Mouse (Mus musculus) midbrain, postnatal 0 days (tissue): ENCODE measurements around the gene Cit. TPM values are rescaled to one million over a fixed set of nuclear protein-coding genes. Genes with fewer than 3 reads are reported as not detected.

Experiments
- ATAC-seq: fragments of 200-750 bp; cut with Nextera tagmentation; 2 replicates; pipeline ENCODE4 v1.8.0; 2017; ENCODE audit warnings: moderate number of reproducible peaks, mild to moderate bottlenecking, moderate TSS enrichment, moderate library complexity; ENCODE audit not compliant: low FRiP score
- DNase-seq: peaks from one replicate; pipeline ENCODE4 v3.0.0-alpha.2; 2015; ENCODE audit warnings: low spot score
- H3K27ac ChIP-seq: fragments of 300-500 bp; sonication (generic); 2 replicates; pipeline ENCODE4 v1.5.1; 2014; ENCODE audit warnings: low read depth, mild to moderate bottlenecking, low read length, mixed read lengths
- H3K27me3 ChIP-seq: fragments of 300-500 bp; sonication (generic); 2 replicates; pipeline ENCODE4 v1.6.1; 2014; ENCODE audit warnings: low read length, control low read depth, mixed read lengths; ENCODE audit not compliant: insufficient read depth
- H3K36me3 ChIP-seq: fragments of 300-500 bp; sonication (generic); 2 replicates; pipeline ENCODE4 v1.6.1; 2014; ENCODE audit warnings: low read length, control low read depth, mixed read lengths; ENCODE audit not compliant: insufficient read depth
- H3K4me1 ChIP-seq: fragments of 300-500 bp; sonication (generic); 2 replicates; pipeline ENCODE4 v1.6.1; 2014; ENCODE audit warnings: mild to moderate bottlenecking, control low read depth, antibody characterized with exemption, low read length, mixed read lengths; ENCODE audit not compliant: insufficient read depth
- H3K4me2 ChIP-seq: fragments of 300-500 bp; sonication (generic); 2 replicates; pipeline ENCODE4 v1.6.1; 2014; ENCODE audit warnings: low read depth, mild to moderate bottlenecking, low read length, mixed read lengths; ENCODE audit not compliant: poor library complexity, severe bottlenecking
- H3K4me3 ChIP-seq: fragments of 300-500 bp; sonication (generic); 2 replicates; pipeline ENCODE4 v1.5.1; 2014; ENCODE audit warnings: low read depth, mild to moderate bottlenecking, low read length, moderate library complexity
- H3K9ac ChIP-seq: fragments of 300-500 bp; sonication (generic); replicated peaks from 2 replicates; pipeline ENCODE4 v1.6.1; 2014; ENCODE audit warnings: mild to moderate bottlenecking, low read length, moderate library complexity, mixed read lengths; ENCODE audit not compliant: poor library complexity, severe bottlenecking
- H3K9me3 ChIP-seq: fragments of 300-500 bp; sonication (generic); 2 replicates; pipeline ENCODE4 v1.6.1; 2016; ENCODE audit warnings: low read length, control low read depth
- CTCF ChIP-seq: IDR thresholded peaks from 2 replicates; pipeline ENCODE4 v1.5.1; 2016; ENCODE audit warnings: antibody characterized with exemption, mild to moderate bottlenecking
- WGBS: fragments of 180-500 bp; shearing (Covaris S2); extraction: QIAGEN DNeasy Blood & Tissue Kit; methylation state at CpG from one replicate; pipeline ENCODE4 v1.1.7; 2014; 5-methylcytosine and 5-hydroxymethylcytosine counted together
- polyA plus RNA-seq: library from polyadenylated mRNA; unstranded; fragments of >200 nt; fragmentation: Nextera tagmentation; extraction: Ambion mirVana; gene quantifications from 2 replicates; pipeline ENCODE4 v1.2.1, GENCODE M21; 2015
- total RNA-seq: library from RNA; depleted of rRNA; stranded (reverse); fragments of >200 nt; gene quantifications from 2 replicates; pipeline ENCODE4 v1.2.3, GENCODE M21; 2014

Gene Cit
- total and polyA plus RNA-seq, 2 experiments from 2014 or later: 34.7 to 35.9 TPM

DNA sequence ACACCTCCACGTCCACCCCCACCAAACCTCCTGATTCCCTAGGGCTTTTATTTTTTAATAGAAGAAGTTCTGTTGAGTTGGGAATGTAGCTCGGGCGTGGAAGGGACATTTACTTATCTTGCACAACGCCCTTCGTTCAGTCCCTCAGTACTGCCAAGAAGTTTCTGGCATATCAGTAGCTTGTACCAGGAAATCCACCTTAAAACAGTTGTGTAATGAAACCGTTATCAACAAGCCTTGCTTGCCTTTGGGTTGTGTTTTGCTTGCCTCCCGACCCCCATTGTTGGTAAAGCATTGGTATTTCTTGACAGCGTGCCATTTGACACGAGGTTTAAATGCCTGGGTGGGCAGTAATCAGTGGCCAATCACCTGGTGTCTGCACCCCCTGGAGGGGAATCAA is 39.4 kb downstream of the Cit start:
- Histone ChIP-seq H3K4me1 (no peaks in the 10 kb centered on the region), H3K9me3 (no peaks in the 10 kb centered on the region), H3K27me3 (no peaks in the 10 kb centered on the region), H3K4me3 (no peak overlapping the region), H3K36me3 (no peaks in the 10 kb centered on the region), H3K9ac (no peak overlapping the region), H3K27ac (no peak overlapping the region), H3K4me2 (no peak overlapping the region)
- no peak for TF ChIP-seq CTCF
- WGBS: 94% methylated on average over 9 of the region's 9 CpGs
- DNase-seq (no peak), ATAC-seq (no peak)

DNA sequence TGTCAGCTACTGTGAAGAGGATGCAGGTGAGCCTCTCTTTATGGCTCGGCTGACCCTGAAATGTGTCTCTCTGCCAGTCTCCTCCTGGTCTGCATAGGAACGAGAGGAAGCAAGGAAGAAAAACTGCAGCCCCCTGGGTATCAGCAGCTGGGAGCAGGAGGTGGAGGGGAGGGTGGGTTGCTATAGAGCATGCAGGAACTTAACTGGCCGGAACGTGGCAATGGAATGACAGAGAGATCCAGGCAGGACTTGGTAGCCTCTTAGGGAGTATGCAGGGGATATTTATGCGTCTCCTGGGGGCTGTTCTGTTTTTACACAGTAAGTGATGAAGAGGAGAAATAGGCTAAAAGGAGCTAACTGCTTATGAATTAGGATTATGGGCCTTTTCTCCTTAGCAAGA is 48.7 kb downstream of the Cit start:
- DNase-seq (no peak), ATAC-seq (no peak)
- no peak overlapping the region for H3K4me2 ChIP-seq
- no peak overlapping the region for H3K9ac ChIP-seq
- H3K36me3 ChIP-seq: no peaks in the 10 kb centered on the region
- TF ChIP-seq CTCF: no peak
- H3K9me3 ChIP-seq: no peaks in the 10 kb centered on the region
- H3K27me3 ChIP-seq: no peaks in the 10 kb centered on the region
- no peak overlapping the region for H3K27ac ChIP-seq
- WGBS: 71% methylated on average over 5 of the region's 5 CpGs
- no peak overlapping the region for H3K4me3 ChIP-seq
- no peaks in the 10 kb centered on the region for H3K4me1 ChIP-seq

DNA sequence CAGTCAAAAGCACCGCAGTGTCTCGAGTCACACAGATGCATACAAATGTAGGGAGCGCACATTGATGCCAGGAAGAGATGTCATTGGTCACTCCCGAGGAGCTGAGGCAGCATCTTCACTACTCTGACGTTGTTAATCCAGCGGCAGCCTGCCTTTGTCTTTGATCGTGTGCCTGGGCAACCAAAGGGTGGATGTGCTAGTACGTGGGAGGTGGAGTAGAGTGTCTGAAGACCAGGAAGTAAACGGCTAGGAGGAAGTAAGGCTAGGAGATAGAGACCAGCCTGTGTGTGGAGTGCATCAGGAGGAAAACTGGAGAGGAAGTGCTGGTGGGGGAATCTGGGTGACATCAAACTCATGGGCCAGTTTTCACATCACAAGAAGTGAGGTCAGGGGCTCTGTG is 52.0 kb downstream of the Cit start:
- Histone ChIP-seq H3K27me3 (no peaks in the 10 kb centered on the region), H3K4me1 (no peaks in the 10 kb centered on the region), H3K9ac (no peak overlapping the region), H3K4me3 (no peak overlapping the region), H3K9me3 (no peaks in the 10 kb centered on the region), H3K27ac (no peak overlapping the region), H3K36me3 (no peaks in the 10 kb centered on the region), H3K4me2 (no peak overlapping the region)
- peak; percentile 28 for DNase-seq
- no peak for TF ChIP-seq CTCF
- WGBS: 50% methylated on average over 9 of the region's 9 CpGs
- no peak for ATAC-seq

DNA sequence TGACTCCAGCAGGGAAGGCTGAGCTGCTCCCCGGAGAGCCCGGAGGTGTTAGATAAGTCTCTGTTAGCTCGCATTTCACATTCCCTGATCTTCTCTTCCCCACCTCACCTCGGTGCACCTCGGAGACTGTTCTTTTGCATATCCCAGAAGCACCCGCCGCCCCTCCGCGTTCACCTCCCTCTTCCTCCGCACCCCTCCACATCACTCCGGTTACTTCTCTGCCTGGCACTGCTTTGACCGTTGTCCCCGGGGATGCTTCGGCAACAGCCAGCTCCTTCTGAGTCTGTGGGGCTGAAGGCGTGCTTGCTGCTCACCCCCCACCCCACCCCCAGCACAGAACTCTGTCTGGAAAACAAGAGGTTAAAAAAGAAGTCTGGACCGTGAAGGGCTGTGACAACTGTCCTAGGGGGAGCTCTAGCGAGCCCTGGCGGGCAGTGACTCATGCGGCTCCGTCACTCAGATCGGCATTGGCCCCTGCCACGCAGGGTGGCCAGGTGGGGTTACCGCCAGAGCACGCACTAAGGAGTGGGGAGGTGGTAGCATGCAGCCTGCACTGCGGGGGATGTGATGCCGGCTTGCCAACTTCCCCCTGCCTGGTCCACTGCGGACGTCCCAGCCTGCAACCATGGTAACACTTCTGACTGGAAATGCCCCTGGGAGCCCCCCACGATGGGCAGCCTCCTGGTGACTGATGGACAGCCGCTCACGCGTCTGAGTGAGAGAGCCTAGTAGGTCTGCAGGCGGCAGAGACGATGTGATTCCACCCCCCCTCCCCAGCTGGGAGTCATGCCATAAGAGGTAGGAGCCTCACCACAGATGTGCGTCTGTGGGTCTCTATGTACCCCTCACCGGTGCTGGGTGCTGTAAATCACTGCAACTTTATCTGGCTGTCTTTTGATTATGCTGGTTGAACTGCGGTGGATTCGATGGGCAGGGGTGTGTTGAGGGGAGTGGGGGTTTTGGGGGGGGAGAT is 62.2 kb downstream of the Cit start:
- ATAC-seq (peak; percentile 80), DNase-seq (peak; percentile 84)
- Histone ChIP-seq H3K27me3 (no peaks in the 10 kb centered on the region), H3K36me3 (no peaks in the 10 kb centered on the region), H3K4me1 (no peaks in the 10 kb centered on the region; the same call in 1 of the 2 replicates), H3K4me2 (peak overlapping the region; percentile 77), H3K4me3 (peak overlapping the region; percentile 57), H3K9ac (peak overlapping the region; percentile 67), H3K27ac (peak overlapping the region; percentile 81), H3K9me3 (no peaks in the 10 kb centered on the region)
- 6% methylated on average over 38 of the region's 38 CpGs for WGBS
- TF ChIP-seq CTCF: peak; percentile 78

DNA sequence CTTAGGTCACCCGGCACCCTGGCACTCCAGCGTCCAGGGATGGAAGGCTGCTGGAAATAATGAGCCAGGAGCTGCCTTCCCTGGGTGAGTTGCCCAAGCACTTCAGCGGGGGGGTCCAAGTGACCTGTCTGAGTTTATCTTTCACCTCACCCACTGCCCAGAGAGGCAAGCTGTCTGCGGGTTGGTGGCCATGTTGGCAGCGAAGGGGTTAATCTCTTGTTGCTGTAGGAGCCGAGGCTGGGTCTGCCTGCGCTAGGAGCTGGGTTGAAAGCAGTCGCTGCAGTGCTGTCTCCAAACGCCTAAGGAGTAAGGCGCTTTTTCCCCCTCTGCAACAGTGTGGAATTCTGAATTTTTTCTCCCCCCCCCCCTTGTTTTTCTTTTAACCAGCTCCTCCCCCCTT is 63.2 kb downstream of the Cit start:
- 13% methylated on average over 10 of the region's 10 CpGs for WGBS
- DNase-seq: peak; percentile 89
- peak; percentile 74 for ATAC-seq

DNA sequence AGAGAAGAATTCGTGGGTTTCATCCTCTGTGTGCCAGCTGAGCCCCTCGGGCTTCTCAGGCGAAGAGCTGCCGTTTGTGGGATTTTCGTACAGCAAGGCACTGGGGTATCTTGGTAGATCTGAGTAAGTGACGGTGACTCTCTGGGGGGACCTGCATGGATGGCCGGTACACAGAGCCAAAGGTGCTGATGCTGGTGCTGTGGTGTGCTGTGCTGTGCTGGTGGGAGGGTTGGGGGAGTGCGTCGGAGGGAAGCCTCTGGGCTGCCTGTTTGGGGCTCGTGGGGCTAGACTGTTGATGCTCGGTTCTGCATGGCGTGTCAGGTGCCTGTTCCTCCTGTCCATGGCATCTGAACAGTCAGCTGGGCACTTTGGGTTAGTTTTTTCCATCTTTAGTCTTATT is 63.6 kb downstream of the Cit start:
- WGBS: 20% methylated on average over 12 of the region's 12 CpGs
- peak overlapping the region; percentile 77 for H3K4me2 ChIP-seq
- no peaks in the 10 kb centered on the region for H3K36me3 ChIP-seq
- TF ChIP-seq CTCF: no peak
- H3K27me3 ChIP-seq: no peaks in the 10 kb centered on the region
- no peaks in the 10 kb centered on the region for H3K9me3 ChIP-seq
- no peaks in the 10 kb centered on the region; the same call in 1 of the 2 replicates for H3K4me1 ChIP-seq
- peak overlapping the region; percentile 57 for H3K4me3 ChIP-seq
- no peak for DNase-seq
- ATAC-seq: no peak
- H3K9ac ChIP-seq: peak overlapping the region; percentile 67
- H3K27ac ChIP-seq: peak overlapping the region; percentile 81

More for the DNA sequence above, 63.2 kb downstream of the Cit start:
- no peaks in the 10 kb centered on the region; the same call in 1 of the 2 replicates for H3K4me1 ChIP-seq
- H3K27ac ChIP-seq: peak overlapping the region; percentile 81
- H3K4me3 ChIP-seq: peak overlapping the region; percentile 57
- no peaks in the 10 kb centered on the region for H3K36me3 ChIP-seq
- no peaks in the 10 kb centered on the region for H3K9me3 ChIP-seq
- H3K9ac ChIP-seq: peak overlapping the region; percentile 67
- H3K4me2 ChIP-seq: peak overlapping the region; percentile 77
- no peak for TF ChIP-seq CTCF
- H3K27me3 ChIP-seq: no peaks in the 10 kb centered on the region
